Mouse (Mus musculus) gastrocnemius, postnatal 36 days (tissue): ENCODE data around the gene Vmn2r98. TPM values are rescaled to one million over a fixed set of nuclear protein-coding genes. Genes with fewer than 3 reads are reported as not detected.
"Not testable (repeated sequence)": the region's sequence is repeated elsewhere in the genome, so short reads cannot be mapped to it uniquely, and the experiment has no call there.

Source experiments
- DNase-seq, 2 experiments: peaks; one replicate each; pipeline ENCODE4 v3.0.0; 2022
- intact Hi-C: fragments of 180-260 bp; cut with DNase I; formaldehyde crosslinking; loops from one replicate; pipeline ENCODE4 v1.15.1; 2025
- long read RNA-seq, 2 experiments: library from polyadenylated mRNA; stranded (forward); transcript quantifications; one replicate each; pipeline ENCODE4 v2.0.0; 2021
- total RNA-seq, 2 experiments: library from RNA; stranded (reverse); gene quantifications; 2 replicates each; pipeline ENCODE4 v1.2.3; 2021

The Vmn2r98 gene
- not detected for total RNA-seq
- long read RNA-seq, experiment 1: 0 reads
- long read RNA-seq, experiment 2: 0 reads

- DNase-seq, intact Hi-C loops: not testable (repeated sequence)
Observed at GRCm38 (mm10) chr17:19053160-19053559, at the start of gene Vmn2r98. Gene Vmn2r98 (plus strand): TSS chr17:19053460.

GRCm38 (mm10) chr17:19031441-19031840, 21.8 kb upstream of the Vmn2r98 start:
- DNase-seq, intact Hi-C loops: not testable (repeated sequence)

GRCm38 (mm10) chr17:19031962-19032361, 21.3 kb upstream of the Vmn2r98 start:
- intact Hi-C loops: no loop called here
- DNase-seq: no peak

GRCm38 (mm10) chr17:19032721-19033120, 20.5 kb upstream of the Vmn2r98 start:
- DNase-seq: no peak
- intact Hi-C loops: no loop called here

Other genes with a start within 250 kb of the Vmn2r98 start
- gene Vmn2r97, start 139.2 kb upstream of the Vmn2r98 start, total RNA-seq: not detected